In genomic region chr9:74863655-74864443, GRCm38 (mm10) we compare ENCODE assay signal across 8 mouse cellular contexts. TPM values are rescaled to one million over a fixed set of nuclear protein-coding genes. Genes with fewer than 3 reads are reported as not detected.
A peak's percentile ranks its signal among the peaks of the same experiment; 100 is the strongest.
DNase-seq lines count a peak whose midpoint lies in the region; ATAC-seq lines count a peak whose summit lies in the region.
"Had no signal": no experiment of that assay in that cellular context is flagged by ENCODE, and none has a peak within 500 bp of the region (broad histone marks: within the 10 kb centered on the region; RNA-seq: fewer than 3 reads in every experiment).

No protein-coding gene starts in this region.

- H3K4me3 ChIP-seq in forebrain, embryonic 14.5 days (ENCODE audit: low read depth, low read length) = peak overlapping the region; percentile 44
- H3K4me3 ChIP-seq in liver, embryonic 11.5 days (ENCODE audit: low read depth, low read length) = peak overlapping the region; percentile 57
- peak overlapping the region; percentile 51 for H3K4me3 ChIP-seq in stomach, embryonic 15.5 days (replicated peaks)

- intact Hi-C loops in left cerebral cortex, postnatal 4 days (cut with DNase I) = loop anchor here (10.0 kb wide), 2 partner anchors 329 to 579 kb away; no protein-coding TSS in a partner anchor

- no peak for ATAC-seq in forebrain, embryonic 14.5 days
- no peak; the same call in 1 of the 2 replicates for ATAC-seq in liver, embryonic 11.5 days (replicated peaks; ENCODE audit: low FRiP score)
- no peak for ATAC-seq in stomach, embryonic 15.5 days (ENCODE audit: insufficient read depth, low FRiP score, low read depth)
- no peak; the same call in 1 of the 2 replicates for ATAC-seq in monocyte, adult 5-6 weeks (replicated peaks; ENCODE audit: insufficient number of reproducible peaks, low FRiP score, low TSS enrichment, poor library complexity, severe bottlenecking)

- peaks cover 9% of the 10 kb centered on the region for H3K4me1 ChIP-seq in forebrain, embryonic 14.5 days (ENCODE audit: control insufficient read depth, insufficient read depth, low read length)
- no peaks in the 10 kb centered on the region; the same call in none of the 2 replicates for H3K4me1 ChIP-seq in liver, embryonic 11.5 days (replicated peaks; ENCODE audit: control insufficient read depth, insufficient read depth, low read length)
- peaks cover 35% of the 10 kb centered on the region for H3K4me1 ChIP-seq in stomach, embryonic 15.5 days

- H3K4me2 ChIP-seq in forebrain, embryonic 14.5 days (ENCODE audit: low read length) = peak overlapping the region; percentile 94
- peak overlapping the region; percentile 71 for H3K4me2 ChIP-seq in liver, embryonic 11.5 days
- H3K4me2 ChIP-seq in stomach, embryonic 15.5 days = peak overlapping the region; percentile 94

- peak overlapping the region; percentile 37 for H3K9ac ChIP-seq in forebrain, embryonic 14.5 days (ENCODE audit: low read length)
- H3K9ac ChIP-seq in liver, embryonic 11.5 days (ENCODE audit: low read depth, low read length) = no peak overlapping the region; the same call in 1 of the 2 replicates
- H3K9ac ChIP-seq in stomach, embryonic 15.5 days = no peak overlapping the region

- H3K36me3 ChIP-seq in forebrain, embryonic 14.5 days (ENCODE audit: control insufficient read depth, insufficient read depth, low read length) = no peaks in the 10 kb centered on the region
- H3K36me3 ChIP-seq in liver, embryonic 11.5 days (ENCODE audit: control insufficient read depth, insufficient read depth, low read length) = no peaks in the 10 kb centered on the region
- H3K36me3 ChIP-seq in stomach, embryonic 15.5 days = no peaks in the 10 kb centered on the region

- WGBS in forebrain, embryonic 14.5 days = under 1% methylated on average over 36 of the region's 36 CpGs
- WGBS in liver, embryonic 11.5 days = 2% methylated on average over 36 of the region's 36 CpGs
- WGBS in stomach, embryonic 15.5 days = 4% methylated on average over 36 of the region's 36 CpGs

- H3K27me3 ChIP-seq in forebrain, embryonic 14.5 days (replicated peaks; ENCODE audit: control insufficient read depth, insufficient read depth, low read length) = peaks cover 98% of the 10 kb centered on the region
- H3K27me3 ChIP-seq in liver, embryonic 11.5 days (replicated peaks; ENCODE audit: control insufficient read depth, insufficient read depth, low read length) = peaks cover 97% of the 10 kb centered on the region
- peaks cover 93% of the 10 kb centered on the region for H3K27me3 ChIP-seq in stomach, embryonic 15.5 days (replicated peaks)

- no peak overlapping the region for H3K27ac ChIP-seq in forebrain, embryonic 14.5 days (ENCODE audit: low read depth, low read length)
- peak overlapping the region; percentile 29 for H3K27ac ChIP-seq in liver, embryonic 11.5 days (ENCODE audit: low read depth, low read length)
- no peak overlapping the region for H3K27ac ChIP-seq in stomach, embryonic 15.5 days

- no peaks in the 10 kb centered on the region for H3K9me3 ChIP-seq in forebrain, embryonic 14.5 days (replicated peaks; ENCODE audit: control insufficient read depth, low read length)
- no peaks in the 10 kb centered on the region for H3K9me3 ChIP-seq in liver, embryonic 11.5 days (ENCODE audit: control insufficient read depth, low read length)
- H3K9me3 ChIP-seq in stomach, embryonic 15.5 days = no peaks in the 10 kb centered on the region

- peak; percentile 36 for DNase-seq in left cerebral cortex, postnatal 4 days
- no peak for DNase-seq in left cerebral cortex, adult 9 months (ENCODE audit: low spot score in 2 of 2)
- DNase-seq in forebrain, embryonic 14.5 days (ENCODE audit: low spot score) = no peak
- DNase-seq in liver, embryonic 11.5 days (ENCODE audit: low spot score) = peak; percentile 40
- DNase-seq in natural killer cell, adult 2 months (ENCODE audit: low spot score in 2 of 2) = no peak
- DNase-seq: heart, adult 11 months had no signal

RNA-seq across cellular contexts. Expression of gene Onecut1, which starts 2.1 kb away (rescaled TPM):
- total RNA-seq in left cerebral cortex, postnatal 4 days (2021) = under 1 TPM in 1 of 2 experiments, not detected in 1; 0.16 TPM
- polyA plus RNA-seq in forebrain, embryonic 14.5 days (2014; fragmentation: Nextera tagmentation; extraction: Ambion mirVana) = 0.55 and 1.1 TPM in 2 replicates
- polyA plus RNA-seq in liver, embryonic 11.5 days (2014; fragmentation: Nextera tagmentation; extraction: Ambion mirVana) = 3.4 and 4.1 TPM in 2 replicates
- polyA plus RNA-seq in stomach, embryonic 15.5 days (2015; fragmentation: Nextera tagmentation; extraction: Ambion mirVana) = 3.9 and 4.7 TPM in 2 replicates
- not detected in 3 replicates for total RNA-seq in monocyte, adult 5-6 weeks (2017)

Comparison
In these comparisons a context has a peak if more than half of its experiments do, and no peak if none do; other contexts are left out.
1. DNase-seq: peak in left cerebral cortex, postnatal 4 days (single experiment) and liver, embryonic 11.5 days (single experiment); none in left cerebral cortex, adult 9 months (0 of 2), forebrain, embryonic 14.5 days (single experiment) and natural killer cell, adult 2 months (0 of 2).
2. Peak in every context shown above with its lines, with median percentiles within 50 percentile points of each other: H3K4me2 ChIP-seq and H3K4me3 ChIP-seq.